Mouse (Mus musculus): ENCODE data around the gene Dnaja4.

Dnaja4 gene

DNA sequence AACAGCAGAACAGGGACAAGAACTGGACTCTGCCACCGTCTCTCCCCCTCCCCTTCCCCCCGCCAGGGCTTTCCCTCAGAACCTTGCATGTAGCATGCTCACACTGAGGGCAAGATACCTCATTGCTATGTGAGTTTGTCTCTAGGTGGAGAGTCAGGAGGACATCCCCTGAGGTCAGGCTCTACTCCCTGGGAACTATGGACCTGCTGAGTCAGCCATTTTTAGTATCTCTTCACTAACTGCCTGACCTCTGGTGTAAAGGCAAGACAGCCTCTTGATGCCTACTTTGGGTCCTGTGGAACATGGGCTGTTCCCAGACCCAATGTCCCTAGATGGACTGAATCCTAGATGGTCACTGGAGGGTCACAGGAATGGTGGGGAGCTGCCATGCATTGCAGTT is 53.0 kb downstream of the Dnaja4 start:
- DNase-seq (ENCODE audit: low spot score in 2 of 2): no peak

DNA sequence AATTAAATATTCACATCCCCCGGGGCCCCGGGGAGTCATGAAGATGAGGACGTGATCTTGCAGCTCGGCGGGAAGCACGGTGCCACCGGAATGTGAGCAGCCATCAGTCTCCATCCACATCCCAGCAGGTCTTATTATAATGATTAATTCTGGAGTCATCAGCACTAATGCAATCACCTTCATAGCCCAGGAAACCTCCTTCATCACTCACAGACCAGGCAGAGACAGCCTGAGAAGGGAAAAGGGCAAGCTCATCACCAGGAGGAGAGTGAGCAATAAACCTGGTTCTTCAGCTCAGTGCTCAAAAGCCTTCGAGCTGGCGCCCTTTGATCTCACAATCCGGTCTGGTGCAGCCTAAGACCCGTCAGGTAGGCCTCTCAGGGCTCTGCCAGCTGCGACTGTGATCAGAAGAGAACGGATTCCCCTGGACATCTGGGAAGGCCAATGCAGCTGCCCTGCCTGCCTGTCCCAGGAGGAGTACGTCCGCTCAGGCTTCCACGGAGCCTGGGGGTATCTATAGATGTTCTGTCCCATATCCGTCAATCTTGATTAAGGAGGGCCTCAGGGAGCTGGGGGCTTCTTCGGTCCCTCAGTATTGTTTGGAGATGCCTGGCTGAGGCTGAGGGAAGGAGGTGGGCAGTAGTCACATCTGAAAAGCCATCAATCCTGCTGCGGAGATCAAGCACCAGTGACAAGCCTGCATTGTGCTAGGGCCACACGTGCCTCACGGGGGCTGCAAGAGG is 53.7 kb downstream of the Dnaja4 start:
- DNase-seq (ENCODE audit: low spot score in 2 of 2): no peak

DNA sequence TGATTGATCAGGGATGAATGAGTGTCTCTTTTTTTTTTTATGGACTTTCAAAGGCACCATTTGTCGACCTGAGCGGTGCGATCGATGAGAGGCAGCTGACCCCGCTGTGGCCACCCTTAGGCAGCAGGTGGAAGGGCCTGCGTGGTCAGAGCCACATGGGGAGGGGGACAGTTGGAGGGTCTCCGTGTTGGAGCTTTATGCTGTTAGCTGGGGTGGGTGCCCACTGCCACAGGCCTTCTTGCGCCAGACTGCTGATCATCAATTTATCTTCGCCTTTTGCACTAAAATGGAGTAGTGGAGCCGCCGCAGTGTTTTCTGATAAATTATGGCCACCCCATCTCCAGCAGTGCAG is 54.2 kb downstream of the Dnaja4 start:
- no peak for DNase-seq (ENCODE audit: low spot score in 2 of 2)

GRCm38 (mm10) chr9:54759592-54759991 is 60.9 kb downstream of the Dnaja4 start:
- DNase-seq (ENCODE audit: low spot score in 2 of 2): no peak

DNA sequence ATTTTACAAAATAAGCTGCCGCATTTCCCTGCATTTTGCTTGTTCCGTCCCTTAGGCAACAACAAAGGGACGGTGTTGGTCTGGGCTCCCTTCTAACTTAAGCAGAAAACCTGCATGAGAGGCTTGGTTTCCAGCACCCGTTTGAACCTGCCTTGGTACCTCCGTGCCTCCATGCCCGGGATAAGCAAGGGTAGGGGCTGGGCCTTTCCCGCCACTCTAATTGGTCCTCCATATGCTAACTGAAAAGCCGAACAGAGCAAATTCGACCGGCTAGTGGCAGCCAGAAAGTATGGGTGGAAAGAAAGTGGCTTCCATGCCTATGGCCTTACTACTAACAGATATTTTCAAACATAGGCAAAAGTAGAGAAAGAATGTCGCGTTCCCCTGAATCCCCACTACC is 65.4 kb downstream of the Dnaja4 start:
- no peak for DNase-seq (ENCODE audit: low spot score in 2 of 2)

- DNase-seq (ENCODE audit: low spot score in 2 of 2): no peak
Measured at GRCm38 (mm10) chr9:54764561-54765217, 66.0 kb downstream of the Dnaja4 start, which contains the start of gene Crabp1. Gene Crabp1 (plus strand): TSS chr9:54764748.

- DNase-seq (ENCODE audit: low spot score in 2 of 2): no peak
Measured at GRCm38 (mm10) chr9:54765336-54766085, 66.8 kb downstream of the Dnaja4 start.
